Mouse (Mus musculus) midbrain, embryonic 15.5 days (tissue): ENCODE measurements around the gene Ddrgk1. TPM values are rescaled to one million over a fixed set of nuclear protein-coding genes. Genes with fewer than 3 reads are reported as not detected.
A peak's percentile ranks its signal among the peaks of the same experiment; 100 is the strongest.

Experiments
- ATAC-seq: fragments of 200-750 bp; cut with Nextera tagmentation; replicated peaks from 2 replicates; pipeline ENCODE4 v1.8.0; 2017; ENCODE audit warnings: moderate TSS enrichment
- H3K27ac ChIP-seq: fragments of 300-500 bp; sonication (generic); 2 replicates; pipeline ENCODE4 v1.5.1; 2015; ENCODE audit warnings: mild to moderate bottlenecking, inconsistent platforms
- H3K27me3 ChIP-seq: fragments of 300-500 bp; sonication (generic); replicated peaks from 2 replicates; pipeline ENCODE4 v1.6.1; 2015; ENCODE audit warnings: inconsistent platforms
- H3K36me3 ChIP-seq: fragments of 300-500 bp; sonication (generic); replicated peaks from 2 replicates; pipeline ENCODE4 v1.6.1; 2015; ENCODE audit warnings: inconsistent platforms
- H3K4me1 ChIP-seq: fragments of 300-500 bp; sonication (generic); 2 replicates; pipeline ENCODE4 v1.6.1; 2015; ENCODE audit warnings: inconsistent platforms
- H3K4me2 ChIP-seq: fragments of 300-500 bp; sonication (generic); 2 replicates; pipeline ENCODE4 v1.6.1; 2015; ENCODE audit warnings: inconsistent platforms, mild to moderate bottlenecking, moderate library complexity
- H3K4me3 ChIP-seq: fragments of 300-500 bp; sonication (generic); 2 replicates; pipeline ENCODE4 v1.5.1; 2015; ENCODE audit warnings: mild to moderate bottlenecking, inconsistent platforms
- H3K9ac ChIP-seq: fragments of 300-500 bp; sonication (generic); 2 replicates; pipeline ENCODE4 v1.6.1; 2015; ENCODE audit warnings: mild to moderate bottlenecking, inconsistent platforms
- H3K9me3 ChIP-seq: fragments of 300-500 bp; sonication (generic); 2 replicates; pipeline ENCODE4 v1.6.1; 2016; ENCODE audit warnings: inconsistent platforms
- WGBS: fragments of 180-500 bp; shearing (Covaris S2); methylation state at CpG from one replicate; pipeline ENCODE4 v1.1.7; 2015; ENCODE audit warnings: mixed read lengths; 5-methylcytosine and 5-hydroxymethylcytosine counted together
- polyA plus RNA-seq: library from polyadenylated mRNA; unstranded; fragments of >200 nt; fragmentation: Nextera tagmentation; extraction: Ambion mirVana; gene quantifications from 2 replicates; pipeline ENCODE4 v1.2.1, GENCODE M21; 2015

Ddrgk1 gene
- polyA plus RNA-seq, 1 experiment from 2014 or later = 69.4 TPM

GRCm38 (mm10) chr2:130642684-130643369, 21.6 kb downstream of the Ddrgk1 start, which contains the start of gene Lzts3:
Lzts3 (minus strand) TSS chr2:130642803.
- peaks cover 16% of the 10 kb centered on the region for H3K4me1 ChIP-seq
- peak within 1 kb of the TSS; percentile 76 for H3K9ac ChIP-seq
- no peaks in the 10 kb centered on the region for H3K9me3 ChIP-seq
- ATAC-seq = peak; percentile 95
- H3K27ac ChIP-seq = peak within 1 kb of the TSS; percentile 79
- peak within 1 kb of the TSS; percentile 77 for H3K4me2 ChIP-seq
- 3% methylated on average over 39 of the region's 40 CpGs for WGBS
- no peaks in the 10 kb centered on the region for H3K36me3 ChIP-seq
- peak within 1 kb of the TSS; percentile 81 for H3K4me3 ChIP-seq
- peaks cover 8% of the 10 kb centered on the region; the same call in 1 of the 2 replicates for H3K27me3 ChIP-seq

GRCm38 (mm10) chr2:130642197-130642660, 22.2 kb downstream of the Ddrgk1 start:
- Histone ChIP-seq H3K4me2 (peak overlapping the region; percentile 77), H3K9me3 (no peaks in the 10 kb centered on the region), H3K9ac (peak overlapping the region; percentile 76), H3K36me3 (no peaks in the 10 kb centered on the region), H3K27me3 (peaks cover 14% of the 10 kb centered on the region), H3K4me3 (peak overlapping the region; percentile 81), H3K4me1 (peaks cover 16% of the 10 kb centered on the region), H3K27ac (peak overlapping the region; percentile 79)
- ATAC-seq = peak; percentile 89
- WGBS = under 1% methylated on average over 16 of the region's 27 CpGs

GRCm38 (mm10) chr2:130641351-130642025, 23.0 kb downstream of the Ddrgk1 start:
- ATAC-seq = no peak
- Histone ChIP-seq H3K4me2 (peak overlapping the region; percentile 77), H3K9ac (peak overlapping the region; percentile 76), H3K4me3 (peak overlapping the region; percentile 81), H3K27me3 (peaks cover 22% of the 10 kb centered on the region), H3K36me3 (no peaks in the 10 kb centered on the region), H3K9me3 (no peaks in the 10 kb centered on the region), H3K27ac (no peak overlapping the region), H3K4me1 (peaks cover 16% of the 10 kb centered on the region)
- 77% methylated on average over 6 of the region's 6 CpGs for WGBS

- WGBS = 84% methylated on average over 6 of the region's 6 CpGs
- Histone ChIP-seq H3K4me3 (no peak overlapping the region), H3K9me3 (no peaks in the 10 kb centered on the region), H3K27me3 (peaks cover 44% of the 10 kb centered on the region), H3K9ac (no peak overlapping the region), H3K4me2 (no peak overlapping the region), H3K4me1 (peaks cover 33% of the 10 kb centered on the region), H3K36me3 (no peaks in the 10 kb centered on the region), H3K27ac (no peak overlapping the region)
- no peak for ATAC-seq
Observed at GRCm38 (mm10) chr2:130639276-130639675, 25.2 kb downstream of the Ddrgk1 start.

- Histone ChIP-seq H3K27ac (no peak overlapping the region), H3K4me1 (peaks cover 35% of the 10 kb centered on the region), H3K36me3 (no peaks in the 10 kb centered on the region), H3K4me3 (no peak overlapping the region), H3K27me3 (peaks cover 52% of the 10 kb centered on the region), H3K4me2 (no peak overlapping the region), H3K9me3 (no peaks in the 10 kb centered on the region), H3K9ac (no peak overlapping the region)
- WGBS = 37% methylated on average over 16 of the region's 16 CpGs
- no peak for ATAC-seq
Observed at GRCm38 (mm10) chr2:130638101-130638611, 26.3 kb downstream of the Ddrgk1 start.

GRCm38 (mm10) chr2:130635847-130636246, 28.6 kb downstream of the Ddrgk1 start:
- H3K36me3 ChIP-seq = no peaks in the 10 kb centered on the region
- no peak for ATAC-seq
- no peak overlapping the region for H3K4me3 ChIP-seq
- WGBS = 17% methylated on average over 21 of the region's 21 CpGs
- no peak overlapping the region for H3K27ac ChIP-seq
- H3K9me3 ChIP-seq = no peaks in the 10 kb centered on the region
- peaks cover 52% of the 10 kb centered on the region for H3K27me3 ChIP-seq
- H3K9ac ChIP-seq = no peak overlapping the region
- no peak overlapping the region for H3K4me2 ChIP-seq
- peaks cover 20% of the 10 kb centered on the region for H3K4me1 ChIP-seq

GRCm38 (mm10) chr2:130634739-130635411, 29.6 kb downstream of the Ddrgk1 start:
- H3K27me3 ChIP-seq = peaks cover 52% of the 10 kb centered on the region
- H3K27ac ChIP-seq = no peak overlapping the region
- peak overlapping the region; percentile 46 for H3K4me2 ChIP-seq
- H3K36me3 ChIP-seq = no peaks in the 10 kb centered on the region
- no peaks in the 10 kb centered on the region for H3K9me3 ChIP-seq
- ATAC-seq = no peak; the same call in 1 of the 2 replicates
- H3K4me1 ChIP-seq = peaks cover 23% of the 10 kb centered on the region
- no peak overlapping the region for H3K9ac ChIP-seq
- WGBS = 7% methylated on average over 38 of the region's 38 CpGs
- peak overlapping the region; percentile 15; the same call in 1 of the 2 replicates for H3K4me3 ChIP-seq

GRCm38 (mm10) chr2:130634006-130634738, 30.3 kb downstream of the Ddrgk1 start:
- no peak; the same call in 1 of the 2 replicates for ATAC-seq
- peaks cover 52% of the 10 kb centered on the region for H3K27me3 ChIP-seq
- no peak overlapping the region for H3K27ac ChIP-seq
- no peak overlapping the region for H3K9ac ChIP-seq
- no peaks in the 10 kb centered on the region for H3K9me3 ChIP-seq
- no peak overlapping the region for H3K4me3 ChIP-seq
- peak overlapping the region; percentile 46; the same call in 1 of the 2 replicates for H3K4me2 ChIP-seq
- no peaks in the 10 kb centered on the region for H3K36me3 ChIP-seq
- 11% methylated on average over 14 of the region's 14 CpGs for WGBS
- H3K4me1 ChIP-seq = peaks cover 25% of the 10 kb centered on the region

- WGBS = 45% methylated on average over 5 of the region's 5 CpGs
- H3K9me3 ChIP-seq = no peaks in the 10 kb centered on the region
- peaks cover 46% of the 10 kb centered on the region for H3K27me3 ChIP-seq
- H3K4me3 ChIP-seq = no peak overlapping the region
- H3K4me2 ChIP-seq = no peak overlapping the region
- H3K36me3 ChIP-seq = no peaks in the 10 kb centered on the region
- H3K27ac ChIP-seq = no peak overlapping the region
- no peak overlapping the region for H3K9ac ChIP-seq
- H3K4me1 ChIP-seq = peaks cover 36% of the 10 kb centered on the region
- no peak for ATAC-seq
Observed at GRCm38 (mm10) chr2:130632887-130633675, 31.4 kb downstream of the Ddrgk1 start.

GRCm38 (mm10) chr2:130632416-130632815, 32.0 kb downstream of the Ddrgk1 start:
- no peak for ATAC-seq
- H3K36me3 ChIP-seq = no peaks in the 10 kb centered on the region
- H3K27me3 ChIP-seq = peaks cover 40% of the 10 kb centered on the region
- no peak overlapping the region for H3K4me3 ChIP-seq
- 38% methylated on average over 1 of the region's 1 CpGs for WGBS
- H3K9me3 ChIP-seq = no peaks in the 10 kb centered on the region
- no peak overlapping the region for H3K27ac ChIP-seq
- no peak overlapping the region for H3K4me2 ChIP-seq
- H3K9ac ChIP-seq = no peak overlapping the region
- H3K4me1 ChIP-seq = peaks cover 36% of the 10 kb centered on the region

GRCm38 (mm10) chr2:130629839-130630203, 34.6 kb downstream of the Ddrgk1 start, which contains the start of the genes Fastkd5 and Ubox5:
Fastkd5 (minus strand) TSS chr2:130630027.
Ubox5 (minus strand) TSS chr2:130630038.
- Histone ChIP-seq H3K9me3 (no peaks in the 10 kb centered on the region), H3K27me3 (peaks cover 14% of the 10 kb centered on the region), H3K27ac (peak within 1 kb of the TSS; percentile 69), H3K9ac (peak within 1 kb of the TSS; percentile 82), H3K4me2 (peak within 1 kb of the TSS; percentile 92), H3K4me1 (peaks cover 25% of the 10 kb centered on the region), H3K4me3 (peak within 1 kb of the TSS; percentile 96), H3K36me3 (peaks cover 6% of the 10 kb centered on the region; the same call in 1 of the 2 replicates)
- ATAC-seq = peak; percentile 91
- under 1% methylated on average over 25 of the region's 25 CpGs for WGBS
